Mouse (Mus musculus) CH12.LX (cell line): ENCODE measurements around the gene Pawr.

Experiments
- CTCF ChIP-seq, 2 experiments: IDR thresholded peaks in 1 of 2; conservative IDR thresholded peaks in 1 of 2; 2 replicates each; pipeline ENCODE4 v1.5.1; 2011 to 2012; ENCODE audit warnings: low read depth in 2 of 2, low read length in 2 of 2, improper control_type of control experiment in 1 of 2, inconsistent platforms in 1 of 2, mild to moderate bottlenecking in 1 of 2, moderate library complexity in 1 of 2
- E2F4 ChIP-seq: IDR thresholded peaks from 2 replicates; pipeline ENCODE4 v1.6.1; 2011; ENCODE audit warnings: low read depth, low read length, improper control_type of control experiment; ENCODE audit not compliant: insufficient replicate concordance
- EP300 ChIP-seq: IDR thresholded peaks from 2 replicates; pipeline ENCODE4 v1.6.1; 2011; ENCODE audit warnings: low read length, improper control_type of control experiment
- ETS1 ChIP-seq: conservative IDR thresholded peaks from 2 replicates; pipeline ENCODE4 v1.6.1; 2012; ENCODE audit warnings: low read depth, mild to moderate bottlenecking, inconsistent platforms, low read length, improper control_type of control experiment, moderate library complexity
- MAX ChIP-seq: IDR thresholded peaks from 2 replicates; pipeline ENCODE4 v1.6.1; 2011; ENCODE audit warnings: low read length, improper control_type of control experiment
- MXI1 ChIP-seq: IDR thresholded peaks from 2 replicates; pipeline ENCODE4 v1.6.1; 2011; ENCODE audit warnings: mild to moderate bottlenecking, low read depth, low read length, improper control_type of control experiment
- POLR2A ChIP-seq: IDR thresholded peaks from 2 replicates; pipeline ENCODE4 v1.6.1; 2011; ENCODE audit warnings: low read depth, mild to moderate bottlenecking, improper control_type of control experiment, low read length
- POLR2AphosphoS2 ChIP-seq: IDR thresholded peaks from 2 replicates; pipeline ENCODE4 v1.6.1; 2011; ENCODE audit warnings: low read depth, low read length, improper control_type of control experiment
- SIN3A ChIP-seq: IDR thresholded peaks from 2 replicates; pipeline ENCODE4 v1.6.1; 2012; ENCODE audit warnings: low read length, improper control_type of control experiment, inconsistent platforms
- USF1 ChIP-seq: IDR thresholded peaks from 2 replicates; pipeline ENCODE4 v1.6.1; 2014; ENCODE audit warnings: low read depth, mild to moderate bottlenecking, inconsistent platforms, low read length, improper control_type of control experiment
- USF2 ChIP-seq: conservative IDR thresholded peaks from 2 replicates; pipeline ENCODE4 v1.6.1; 2011; ENCODE audit warnings: low read depth, low read length, improper control_type of control experiment
- ZNF384 ChIP-seq: IDR thresholded peaks from 2 replicates; pipeline ENCODE4 v1.6.1; 2012; ENCODE audit warnings: low read depth, low read length, improper control_type of control experiment, inconsistent platforms

GRCm38 (mm10) chr10:108447211-108447610 lies 115.3 kb downstream of the Pawr start:
- TF ChIP-seq E2F4 (no peak), POLR2A (no peak), SIN3A (no peak), MAX (no peak), CTCF (conservative IDR thresholded peaks at IDR 0.05 in 1 of 2, IDR thresholded peaks at IDR 0.05 in 1 of 2; ENCODE audit: low read depth in 2 of 2, low read length in 2 of 2) (no peak), USF1 (no peak), EP300 (no peak), POLR2AphosphoS2 (no peak), USF2 (no peak), ZNF384 (no peak), ETS1 (no peak), MXI1 (no peak)
